Mouse (Mus musculus) megakaryocyte, embryonic 14.5 days (primary cell): Measurements from ENCODE around the gene Emp1.

Source experiments
- FLI1 ChIP-seq: IDR thresholded peaks from 2 replicates; pipeline ENCODE4 v1.6.1; 2012; ENCODE audit warnings: low read length, inconsistent platforms, mixed read lengths
- GATA1 ChIP-seq: IDR thresholded peaks from 3 replicates; pipeline ENCODE4 v1.6.1; 2012; ENCODE audit warnings: mixed read lengths, low read length, inconsistent platforms, borderline replicate concordance

- no peak for TF ChIP-seq GATA1
- TF ChIP-seq FLI1, result no peak
These were observed 42.9 kb upstream of the Emp1 start for GRCm38 (mm10) chr6:135319431-135319933.
